Mouse (Mus musculus): ENCODE measurements around the gene Magel2. TPM values are rescaled to one million over a fixed set of nuclear protein-coding genes. Genes with fewer than 3 reads are reported as not detected.

Gene Magel2
- polyA plus RNA-seq (2016; fragmentation: Nextera tagmentation; extraction: Ambion mirVana): 17.5 and 18.0 TPM in 2 replicates

- Histone ChIP-seq H3K27me3 (no peaks in the 10 kb centered on the region), H3K4me3 (peak within 1 kb of the TSS; percentile 56), H3K9me3 (replicated peaks) (peaks cover 44% of the 10 kb centered on the region), H3K4me2 (replicated peaks) (peak within 1 kb of the TSS; percentile 62), H3K27ac (peak within 1 kb of the TSS; percentile 74), H3K9ac (peak within 1 kb of the TSS; percentile 71), H3K36me3 (no peaks in the 10 kb centered on the region), H3K4me1 (peaks cover 10% of the 10 kb centered on the region)
- WGBS: 28% methylated on average over 30 of the region's 31 CpGs
- peak; percentile 92 for ATAC-seq (ENCODE audit: low FRiP score)
These were observed at the start of gene Magel2 for GRCm38 (mm10) chr7:62376510-62377304. Magel2 (plus strand) TSS chr7:62377010.

GRCm38 (mm10) chr7:62345411-62345810, 31.4 kb upstream of the Magel2 start:
- Histone ChIP-seq H3K9ac (no peak overlapping the region), H3K4me2 (replicated peaks) (no peak overlapping the region), H3K9me3 (replicated peaks) (0 out of 2 replicates have a peak, but pooled peaks cover 8% of the 10 kb centered on the region), H3K4me1 (no peaks in the 10 kb centered on the region), H3K36me3 (no peaks in the 10 kb centered on the region), H3K4me3 (no peak overlapping the region), H3K27ac (no peak overlapping the region), H3K27me3 (no peaks in the 10 kb centered on the region)
- 33% methylated on average over 1 of the region's 1 CpGs for WGBS
- ATAC-seq (ENCODE audit: low FRiP score): no peak

GRCm38 (mm10) chr7:62346269-62346668, 30.5 kb upstream of the Magel2 start, which contains the start of gene Ndn:
Ndn (plus strand) TSS chr7:62346569.
- H3K36me3 ChIP-seq: no peaks in the 10 kb centered on the region
- no peak within 1 kb of the TSS for H3K4me3 ChIP-seq
- no peaks in the 10 kb centered on the region for H3K27me3 ChIP-seq
- no peaks in the 10 kb centered on the region for H3K4me1 ChIP-seq
- H3K4me2 ChIP-seq (replicated peaks): no peak within 1 kb of the TSS
- 58% methylated on average over 1 of the region's 1 CpGs for WGBS
- H3K9me3 ChIP-seq (replicated peaks): 0 out of 2 replicates have a peak, but pooled peaks cover 8% of the 10 kb centered on the region
- no peak for ATAC-seq (ENCODE audit: low FRiP score)
- H3K9ac ChIP-seq: no peak within 1 kb of the TSS
- H3K27ac ChIP-seq: no peak within 1 kb of the TSS

- no peaks in the 10 kb centered on the region for H3K4me1 ChIP-seq
- ATAC-seq (ENCODE audit: low FRiP score): peak; percentile 95
- H3K9ac ChIP-seq: peak overlapping the region; percentile 72
- 13% methylated on average over 42 of the region's 42 CpGs for WGBS
- no peaks in the 10 kb centered on the region for H3K27me3 ChIP-seq
- H3K4me3 ChIP-seq: peak overlapping the region; percentile 51
- H3K4me2 ChIP-seq (replicated peaks): peak overlapping the region; percentile 66
- H3K36me3 ChIP-seq: no peaks in the 10 kb centered on the region
- H3K9me3 ChIP-seq (replicated peaks): 0 out of 2 replicates have a peak, but pooled peaks cover 8% of the 10 kb centered on the region
- H3K27ac ChIP-seq: peak overlapping the region; percentile 84
These were observed 28.6 kb upstream of the Magel2 start for GRCm38 (mm10) chr7:62348106-62348803.

DNA sequence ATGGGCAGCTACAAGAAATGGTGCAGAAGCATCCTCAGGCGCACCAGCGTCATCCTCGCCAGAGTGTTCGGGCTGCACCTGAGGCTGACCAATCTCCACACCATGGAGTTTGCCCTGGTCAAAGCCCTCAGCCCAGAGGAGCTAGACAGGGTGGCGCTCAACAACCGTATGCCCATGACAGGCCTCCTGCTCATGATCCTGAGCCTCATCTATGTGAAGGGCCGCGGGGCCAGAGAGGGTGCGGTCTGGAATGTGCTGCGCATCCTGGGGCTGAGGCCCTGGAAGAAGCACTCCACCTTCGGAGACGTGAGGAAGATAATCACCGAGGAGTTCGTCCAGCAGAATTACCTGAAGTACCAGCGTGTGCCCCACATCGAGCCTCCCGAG, 28.0 kb upstream of the Magel2 start:
- H3K4me1 ChIP-seq: no peaks in the 10 kb centered on the region
- ATAC-seq (ENCODE audit: low FRiP score): peak; percentile 51
- peak overlapping the region; percentile 72 for H3K9ac ChIP-seq
- H3K4me2 ChIP-seq (replicated peaks): peak overlapping the region; percentile 66
- peak overlapping the region; percentile 51 for H3K4me3 ChIP-seq
- no peaks in the 10 kb centered on the region for H3K27me3 ChIP-seq
- H3K27ac ChIP-seq: peak overlapping the region; percentile 84
- no peaks in the 10 kb centered on the region for H3K36me3 ChIP-seq
- H3K9me3 ChIP-seq (replicated peaks): 0 out of 2 replicates have a peak, but pooled peaks cover 8% of the 10 kb centered on the region
- 30% methylated on average over 17 of the region's 17 CpGs for WGBS

DNA sequence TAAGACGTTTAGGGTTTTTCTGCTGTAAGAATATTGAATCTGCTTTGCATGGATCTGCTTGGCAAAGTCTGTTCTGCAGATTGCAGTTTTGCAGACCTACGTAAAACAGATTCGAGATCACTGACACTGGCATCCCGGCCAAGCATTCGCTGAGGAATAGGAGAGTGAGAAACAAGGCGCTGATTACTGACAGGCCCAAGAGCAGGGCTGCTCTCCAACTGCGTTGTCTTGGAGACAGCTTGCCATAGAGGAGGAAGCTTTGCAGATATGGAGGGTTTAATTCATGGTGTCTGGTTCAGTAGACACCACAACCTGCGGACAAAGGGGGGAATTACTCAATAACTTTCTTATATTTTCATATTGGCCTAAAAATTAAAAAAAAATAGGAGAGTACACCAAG, 25.5 kb upstream of the Magel2 start:
- H3K4me2 ChIP-seq (replicated peaks): no peak overlapping the region
- 55% methylated on average over 8 of the region's 8 CpGs for WGBS
- H3K27me3 ChIP-seq: no peaks in the 10 kb centered on the region
- H3K36me3 ChIP-seq: no peaks in the 10 kb centered on the region
- no peak overlapping the region for H3K27ac ChIP-seq
- no peaks in the 10 kb centered on the region for H3K4me1 ChIP-seq
- H3K4me3 ChIP-seq: no peak overlapping the region
- H3K9ac ChIP-seq: no peak overlapping the region
- no peak for ATAC-seq (ENCODE audit: low FRiP score)
- H3K9me3 ChIP-seq (replicated peaks): 0 out of 2 replicates have a peak, but pooled peaks cover 8% of the 10 kb centered on the region

DNA sequence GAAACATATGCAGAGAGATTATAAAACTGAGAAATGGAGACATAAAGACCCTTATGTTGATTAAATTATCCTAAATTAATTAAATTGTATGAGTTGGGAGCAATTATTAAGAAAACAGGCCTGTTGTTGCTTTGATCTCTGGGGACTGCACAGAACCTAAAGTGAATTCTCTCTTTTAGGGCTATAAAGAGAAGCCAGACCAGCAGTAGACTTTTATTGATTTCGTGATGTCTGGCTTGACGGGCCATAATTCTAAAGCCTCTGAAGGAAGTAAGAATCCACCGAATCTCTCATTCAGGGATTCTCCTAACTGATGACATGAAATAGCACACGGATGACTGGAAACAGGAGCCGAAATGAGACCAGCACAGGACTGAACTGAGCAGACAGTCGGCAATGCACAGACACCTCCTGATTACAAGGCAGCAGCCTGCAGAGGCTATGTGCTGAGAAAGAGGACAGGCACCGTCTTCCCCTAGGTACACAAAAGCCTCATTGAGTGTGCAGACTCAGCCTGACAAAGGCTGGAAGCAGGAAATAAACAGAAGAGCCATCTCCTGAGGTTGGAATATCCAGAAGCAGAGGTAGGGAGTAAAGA, 11.7 kb upstream of the Magel2 start:
- Histone ChIP-seq H3K9me3 (replicated peaks) (no peaks in the 10 kb centered on the region; the same call in 1 of the 2 replicates), H3K36me3 (no peaks in the 10 kb centered on the region), H3K27me3 (no peaks in the 10 kb centered on the region), H3K4me2 (replicated peaks) (peak overlapping the region; percentile 33), H3K4me1 (no peaks in the 10 kb centered on the region), H3K4me3 (peak overlapping the region; percentile 18; the same call in 1 of the 2 replicates), H3K27ac (peak overlapping the region; percentile 90), H3K9ac (no peak overlapping the region)
- peak; percentile 82 for ATAC-seq (ENCODE audit: low FRiP score)
- WGBS: 59% methylated on average over 7 of the region's 7 CpGs

- WGBS: 60% methylated on average over 8 of the region's 8 CpGs
- Histone ChIP-seq H3K4me1 (no peaks in the 10 kb centered on the region), H3K4me2 (replicated peaks) (0 out of 2 replicates have a peak overlapping the region, but pooled peaks have one; percentile 8), H3K36me3 (no peaks in the 10 kb centered on the region), H3K9ac (no peak overlapping the region), H3K27me3 (no peaks in the 10 kb centered on the region), H3K4me3 (no peak overlapping the region; the same call in 1 of the 2 replicates), H3K27ac (peak overlapping the region; percentile 69; the same call in 1 of the 2 replicates), H3K9me3 (replicated peaks) (no peaks in the 10 kb centered on the region; the same call in 1 of the 2 replicates)
- peak; percentile 64; the same call in 1 of the 2 replicates for ATAC-seq (ENCODE audit: low FRiP score)
These were observed 10.1 kb upstream of the Magel2 start for GRCm38 (mm10) chr7:62366730-62367129.

DNA sequence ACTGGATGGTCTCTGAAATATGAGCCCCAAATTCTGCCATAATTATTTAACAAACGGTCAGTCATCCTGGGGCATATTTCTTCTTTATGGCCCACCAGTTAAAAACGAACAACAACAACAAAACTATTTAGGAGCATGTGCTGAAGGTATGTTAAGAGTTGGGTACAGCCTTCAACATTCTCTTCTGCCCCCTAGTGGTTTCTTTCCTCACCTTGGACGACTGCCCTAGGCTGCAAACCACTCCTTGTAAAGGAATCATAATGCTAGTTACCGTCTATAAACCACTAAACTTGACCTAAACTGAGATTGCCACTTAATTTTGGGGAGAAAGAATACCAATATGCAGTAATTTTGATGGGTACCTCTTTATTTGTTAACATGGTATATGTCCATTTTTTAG, 1.2 kb upstream of the Magel2 start:
- Histone ChIP-seq H3K9ac (no peak overlapping the region), H3K4me1 (peaks cover 10% of the 10 kb centered on the region), H3K36me3 (no peaks in the 10 kb centered on the region), H3K4me2 (replicated peaks) (peak overlapping the region; percentile 62; the same call in 1 of the 2 replicates), H3K27me3 (no peaks in the 10 kb centered on the region), H3K4me3 (no peak overlapping the region), H3K9me3 (replicated peaks) (peaks cover 40% of the 10 kb centered on the region), H3K27ac (no peak overlapping the region)
- no peak for ATAC-seq (ENCODE audit: low FRiP score)
- 42% methylated on average over 4 of the region's 4 CpGs for WGBS

DNA sequence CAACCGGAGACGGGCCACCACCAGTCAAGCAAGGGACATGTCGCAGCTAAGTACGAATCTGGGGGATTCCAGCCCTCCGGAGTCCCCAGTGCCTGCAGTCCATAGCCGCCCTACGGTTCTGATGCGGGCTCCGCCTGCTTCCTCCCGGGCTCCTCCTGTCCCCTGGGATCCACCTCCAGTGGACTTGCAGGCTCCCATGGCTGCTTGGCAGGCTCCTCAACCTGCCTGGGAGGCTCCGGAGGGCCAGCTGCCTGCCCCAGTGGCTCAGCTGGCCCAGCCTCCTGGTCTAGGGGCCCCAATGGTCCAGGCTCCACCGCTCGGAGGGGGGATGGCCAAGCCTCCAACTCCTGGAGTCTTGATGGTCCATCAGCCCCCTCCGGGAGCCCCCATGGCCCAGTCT, 503 bp downstream of the Magel2 start:
- H3K9ac ChIP-seq: peak overlapping the region; percentile 71
- H3K9me3 ChIP-seq (replicated peaks): peaks cover 44% of the 10 kb centered on the region
- H3K4me3 ChIP-seq: peak overlapping the region; percentile 56
- no peaks in the 10 kb centered on the region for H3K27me3 ChIP-seq
- 30% methylated on average over 14 of the region's 14 CpGs for WGBS
- H3K4me1 ChIP-seq: peaks cover 10% of the 10 kb centered on the region
- ATAC-seq (ENCODE audit: low FRiP score): peak; percentile 66
- no peaks in the 10 kb centered on the region for H3K36me3 ChIP-seq
- H3K27ac ChIP-seq: peak overlapping the region; percentile 74
- H3K4me2 ChIP-seq (replicated peaks): peak overlapping the region; percentile 62

DNA sequence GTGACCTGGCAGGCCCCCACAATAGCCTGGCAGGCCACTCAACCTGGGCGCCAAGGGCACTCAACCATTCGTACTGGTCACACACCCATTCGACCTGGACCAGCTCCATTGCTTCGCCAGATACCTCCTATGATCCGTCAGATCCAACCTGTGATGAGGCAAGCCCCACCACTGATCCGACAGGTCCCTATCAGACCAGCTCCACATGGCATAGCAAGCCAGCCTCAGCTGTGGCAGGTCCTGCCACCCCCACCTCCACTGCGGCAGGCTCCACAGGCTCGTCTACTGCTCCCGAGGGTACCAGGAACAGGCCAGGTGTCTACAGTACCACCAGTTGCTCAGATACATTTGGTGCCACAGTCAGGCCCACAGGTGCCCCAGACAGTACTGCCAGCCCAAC, 1.7 kb downstream of the Magel2 start:
- peaks cover 44% of the 10 kb centered on the region for H3K9me3 ChIP-seq (replicated peaks)
- 92% methylated on average over 9 of the region's 9 CpGs for WGBS

DNA sequence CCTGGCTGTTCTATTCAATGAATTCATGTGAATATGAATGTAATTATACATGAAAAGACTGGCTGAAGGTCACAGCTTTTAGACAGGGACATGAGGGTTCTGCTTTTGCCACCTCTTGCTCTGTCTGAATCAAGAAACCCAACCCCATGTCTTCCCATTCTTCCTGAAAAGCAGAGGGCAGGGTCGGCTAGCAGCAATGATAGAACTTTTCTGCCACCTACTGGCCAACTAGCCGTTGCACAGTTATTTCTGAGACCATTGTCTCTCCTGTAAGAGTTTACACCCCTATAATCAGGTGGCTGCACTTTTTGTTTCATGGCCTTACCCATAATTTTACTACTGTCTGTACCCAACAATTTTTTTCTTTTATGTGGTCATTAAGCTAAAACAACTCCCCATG, 5.6 kb downstream of the Magel2 start:
- Histone ChIP-seq H3K4me2 (replicated peaks) (no peak overlapping the region), H3K36me3 (no peaks in the 10 kb centered on the region), H3K9me3 (replicated peaks) (peaks cover 34% of the 10 kb centered on the region), H3K4me1 (peaks cover 10% of the 10 kb centered on the region), H3K9ac (no peak overlapping the region), H3K27ac (no peak overlapping the region), H3K4me3 (no peak overlapping the region), H3K27me3 (no peaks in the 10 kb centered on the region)
- WGBS: 7% methylated on average over 2 of the region's 2 CpGs
- ATAC-seq (ENCODE audit: low FRiP score): peak; percentile 51; the same call in 1 of the 2 replicates

More for the DNA sequence above, 1.7 kb downstream of the Magel2 start:
- no peak for ATAC-seq (ENCODE audit: low FRiP score)
- Histone ChIP-seq H3K9ac (peak overlapping the region; percentile 71; the same call in 1 of the 2 replicates), H3K4me3 (peak overlapping the region; percentile 56), H3K4me2 (replicated peaks) (peak overlapping the region; percentile 62), H3K36me3 (no peaks in the 10 kb centered on the region), H3K27ac (no peak overlapping the region), H3K27me3 (no peaks in the 10 kb centered on the region), H3K4me1 (peaks cover 10% of the 10 kb centered on the region)

All from hindbrain, embryonic 12.5 days (tissue).